Mouse (Mus musculus) CH12.LX (cell line): ENCODE measurements at regions not wholly inside any gene's neighbourhood (a gene's known extent, or its start where the extent isn't known, plus 50 kb on each side); places are given as distances from the start of the nearest gene placed in this dataset.

Source experiments
- CHD1 ChIP-seq: IDR thresholded peaks from 2 replicates; pipeline ENCODE4 v1.6.1; 2012; ENCODE audit warnings: low read depth, low read length, improper control_type of control experiment, inconsistent platforms
- CTCF ChIP-seq, 2 experiments: IDR thresholded peaks in 1 of 2; conservative IDR thresholded peaks in 1 of 2; 2 replicates each; pipeline ENCODE4 v1.5.1; 2011 to 2012; ENCODE audit warnings: low read depth in 2 of 2, low read length in 2 of 2, improper control_type of control experiment in 1 of 2, inconsistent platforms in 1 of 2, mild to moderate bottlenecking in 1 of 2, moderate library complexity in 1 of 2
- ELF1 ChIP-seq: IDR thresholded peaks from 2 replicates; pipeline ENCODE4 v1.6.1; 2014; ENCODE audit warnings: low read depth, mild to moderate bottlenecking, inconsistent platforms, low read length, improper control_type of control experiment
- EP300 ChIP-seq: IDR thresholded peaks from 2 replicates; pipeline ENCODE4 v1.6.1; 2011; ENCODE audit warnings: low read length, improper control_type of control experiment
- ETS1 ChIP-seq: conservative IDR thresholded peaks from 2 replicates; pipeline ENCODE4 v1.6.1; 2012; ENCODE audit warnings: low read depth, mild to moderate bottlenecking, inconsistent platforms, low read length, improper control_type of control experiment, moderate library complexity
- JUN ChIP-seq: IDR thresholded peaks from 2 replicates; pipeline ENCODE4 v1.6.1; 2011; ENCODE audit warnings: low read depth, mild to moderate bottlenecking, low read length, improper control_type of control experiment, moderate library complexity; ENCODE audit not compliant: insufficient read depth
- POLR2A ChIP-seq: IDR thresholded peaks from 2 replicates; pipeline ENCODE4 v1.6.1; 2011; ENCODE audit warnings: low read depth, mild to moderate bottlenecking, improper control_type of control experiment, low read length
- RAD21 ChIP-seq: IDR thresholded peaks from 2 replicates; pipeline ENCODE4 v1.6.1; 2011; ENCODE audit warnings: low read depth, mild to moderate bottlenecking, low read length, improper control_type of control experiment, moderate library complexity
- SIN3A ChIP-seq: IDR thresholded peaks from 2 replicates; pipeline ENCODE4 v1.6.1; 2012; ENCODE audit warnings: low read length, improper control_type of control experiment, inconsistent platforms
- ZKSCAN1 ChIP-seq: IDR thresholded peaks from 2 replicates; pipeline ENCODE4 v1.6.1; 2012; ENCODE audit warnings: low read depth, inconsistent platforms, low read length, improper control_type of control experiment, borderline replicate concordance
- ZNF384 ChIP-seq: IDR thresholded peaks from 2 replicates; pipeline ENCODE4 v1.6.1; 2012; ENCODE audit warnings: low read depth, low read length, improper control_type of control experiment, inconsistent platforms

DNA sequence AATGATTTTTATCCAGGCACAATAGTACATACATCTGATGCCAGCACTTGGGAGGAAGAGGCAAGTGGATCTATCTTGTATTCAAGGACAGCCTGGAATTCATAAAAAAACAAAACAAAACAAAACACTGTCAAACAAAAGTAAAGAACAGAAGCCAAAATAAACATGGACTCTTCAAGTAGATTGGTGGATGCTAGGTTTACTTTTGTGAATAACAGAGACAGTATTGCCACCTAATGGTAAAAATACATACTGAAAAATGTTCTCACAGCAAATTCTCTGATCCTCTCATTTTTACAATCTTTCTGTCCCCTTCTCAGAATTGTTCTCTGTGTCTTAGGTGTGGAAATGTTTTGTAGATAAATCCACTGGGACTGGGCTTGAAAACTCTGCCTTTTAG is 247.7 kb downstream of the Mbnl1 start:
- peak; percentile 76 for TF ChIP-seq RAD21
- no peak for TF ChIP-seq POLR2A
- TF ChIP-seq ELF1 = no peak
- TF ChIP-seq ZNF384 = no peak
- TF ChIP-seq ETS1 = no peak
- TF ChIP-seq CTCF (conservative IDR thresholded peaks at IDR 0.05 in 1 of 2, IDR thresholded peaks at IDR 0.05 in 1 of 2; ENCODE audit: low read depth in 2 of 2, low read length in 2 of 2) = peak in 1 of 2 experiments; percentile 52; a peak in 2 of 4 replicates
- no peak for TF ChIP-seq SIN3A
- no peak for TF ChIP-seq EP300
- TF ChIP-seq ZKSCAN1 = no peak
- no peak for TF ChIP-seq JUN
- no peak for TF ChIP-seq CHD1
